In the genomic region with DNA sequence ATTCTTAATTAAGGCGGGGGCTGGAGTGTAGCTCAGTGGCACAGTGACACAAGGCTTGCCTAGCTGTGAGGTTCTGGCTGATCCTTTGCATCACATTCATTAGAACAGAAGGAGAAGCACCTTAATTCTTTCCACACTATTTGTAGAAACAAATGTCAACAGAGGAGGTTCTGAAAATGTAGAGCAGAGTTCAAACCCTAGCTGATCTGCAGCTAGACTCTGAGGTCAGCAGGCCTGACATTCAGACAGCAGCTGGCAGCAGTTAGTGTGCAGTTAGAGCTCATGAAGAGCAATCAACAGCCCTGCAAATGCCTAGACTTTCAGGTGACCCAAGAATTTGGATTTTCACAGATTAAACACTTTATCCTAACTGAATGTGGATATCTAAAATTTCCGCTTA, we compare ENCODE assay signal across 17 mouse cellular contexts. TPM values are rescaled to one million over a fixed set of nuclear protein-coding genes. Genes with fewer than 3 reads are reported as not detected.
DNase-seq lines count a peak whose midpoint lies in the region; ATAC-seq lines count a peak whose summit lies in the region.
"Had no signal": no experiment of that assay in that cellular context is flagged by ENCODE, and none has a peak within 500 bp of the region (broad histone marks: within the 10 kb centered on the region; RNA-seq: fewer than 3 reads in every experiment).

No protein-coding gene starts in this region.

- peak; percentile 26 to 33 for DNase-seq in heart, adult 9 months (ENCODE audit: low spot score in 2 of 2)
- no peak for DNase-seq in heart, postnatal 25 days (ENCODE audit: low spot score)
- DNase-seq in lung, postnatal 36 days, result peak; percentile 5
- no peak for DNase-seq in lung, postnatal 4 days
- DNase-seq in yolk sac, embryonic 10.5 days (ENCODE audit: low spot score), result peak; percentile 9
- no peak for DNase-seq in thymus, postnatal 36 days
- DNase-seq: adrenal gland, postnatal 14 days; cerebellum, adult 11 months; cerebellum, postnatal 14 days; forebrain, postnatal 0 days; kidney, adult 11 months; lung, postnatal 10 days had no signal

- no peaks in the 10 kb centered on the region for H3K27me3 ChIP-seq in heart, embryonic 16.5 days (ENCODE audit: control insufficient read depth, insufficient read depth, low read length)
- H3K27me3 ChIP-seq: embryonic facial prominence, embryonic 15.5 days had no signal

- H3K9me3 ChIP-seq in heart, embryonic 16.5 days (replicated peaks; ENCODE audit: control insufficient read depth, low read length), result no peaks in the 10 kb centered on the region
- H3K9me3 ChIP-seq: embryonic facial prominence, embryonic 15.5 days; midbrain, embryonic 10.5 days had no signal

- H3K9ac ChIP-seq in heart, embryonic 16.5 days (ENCODE audit: low read length), result no peak overlapping the region
- H3K9ac ChIP-seq: embryonic facial prominence, embryonic 15.5 days; forebrain, postnatal 0 days had no signal

- H3K4me3 ChIP-seq in heart, embryonic 16.5 days (ENCODE audit: low read length), result no peak overlapping the region
- H3K4me3 ChIP-seq: embryonic facial prominence, embryonic 15.5 days; midbrain, embryonic 10.5 days had no signal

- H3K36me3 ChIP-seq in heart, embryonic 16.5 days (ENCODE audit: control insufficient read depth, insufficient read depth), result peaks cover 3% of the 10 kb centered on the region; the same call in 1 of the 2 replicates
- H3K36me3 ChIP-seq: midbrain, embryonic 10.5 days had no signal

- H3K27ac ChIP-seq in heart, embryonic 16.5 days (ENCODE audit: low read length), result peak overlapping the region; percentile 32
- H3K27ac ChIP-seq: embryonic facial prominence, embryonic 15.5 days; kidney, postnatal 0 days; midbrain, embryonic 10.5 days; stomach, postnatal 0 days had no signal

- ATAC-seq in heart, embryonic 16.5 days (replicated peaks; ENCODE audit: extremely low read depth, insufficient read depth, low FRiP score), result no peak
- ATAC-seq: forebrain, postnatal 0 days had no signal

- intact Hi-C loops in heart, postnatal 25 days (cut with DNase I), result no loop called here

- no peak overlapping the region for H3K4me2 ChIP-seq in heart, embryonic 16.5 days (ENCODE audit: low read depth, low read length)
- H3K4me2 ChIP-seq: embryonic facial prominence, embryonic 15.5 days had no signal

- WGBS in heart, embryonic 16.5 days, result 79% methylated on average over 2 of the region's 2 CpGs

- peaks cover 21% of the 10 kb centered on the region for H3K4me1 ChIP-seq in heart, embryonic 16.5 days (ENCODE audit: control insufficient read depth, insufficient read depth, low read length)
- H3K4me1 ChIP-seq: embryonic facial prominence, embryonic 15.5 days; midbrain, embryonic 10.5 days had no signal

RNA-seq across cellular contexts. Expression of a gene that starts 8.6 kb away (rescaled TPM):
- 100 to 1,000 TPM; 276 to 289 TPM for total RNA-seq in heart, postnatal 25 days (2021)
- polyA plus RNA-seq in heart, embryonic 16.5 days (2015; fragmentation: Nextera tagmentation; extraction: Ambion mirVana), result 220 and 242 TPM in 2 replicates

Comparison
In these comparisons a context has a peak if more than half of its experiments do, and no peak if none do; other contexts are left out.
1. DNase-seq: peak in heart, adult 9 months (2 of 2), lung, postnatal 36 days (single experiment) and yolk sac, embryonic 10.5 days (single experiment); none in heart, postnatal 25 days (single experiment), lung, postnatal 4 days (0 of 2) and thymus, postnatal 36 days (0 of 2).